Mouse (Mus musculus): ENCODE results near the gene Pcif1.

DNA sequence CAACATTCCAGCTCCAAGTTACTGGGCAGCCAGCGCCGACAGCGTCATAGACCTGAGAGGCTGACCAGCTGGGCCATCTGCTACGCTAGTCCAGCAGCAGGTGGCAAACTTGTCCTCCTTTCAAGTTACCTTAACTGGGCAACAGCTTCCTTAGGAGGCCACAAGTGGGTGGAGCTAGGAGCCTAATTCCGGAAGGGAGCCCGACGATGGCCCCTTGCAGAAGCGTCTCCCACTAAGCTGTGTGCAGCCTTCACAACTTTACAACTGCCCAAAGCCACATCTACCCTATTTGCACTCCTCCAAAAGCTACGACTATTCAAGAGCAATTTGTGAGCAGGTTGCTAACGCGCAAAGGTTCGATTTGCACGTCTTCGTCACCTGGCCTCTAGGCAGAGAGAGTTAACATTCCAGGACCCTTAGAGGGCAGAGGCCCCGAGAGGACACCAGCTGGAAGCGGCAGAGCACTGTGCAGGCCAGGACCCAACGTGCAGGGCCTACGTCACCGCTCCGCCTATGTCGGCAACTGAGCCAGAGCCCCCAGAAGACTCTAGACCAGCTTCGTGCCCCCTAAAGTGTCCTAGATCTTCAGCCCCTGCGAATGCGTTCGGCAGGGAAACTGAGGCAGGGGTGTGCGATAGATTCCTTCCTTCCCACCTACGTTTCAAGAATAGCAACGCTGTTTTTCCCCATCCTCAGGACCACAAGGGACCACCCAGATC lies 436 bp upstream of the Pcif1 start:
- no peak for TF ChIP-seq CTCF (IDR thresholded peaks at IDR 0.05; ENCODE audit: extremely low read depth, insufficient read depth, low read length)
- no peak for TF ChIP-seq POLR2A (IDR thresholded peaks at IDR 0.05; ENCODE audit: extremely low read depth, insufficient read depth, low read length)

All from cortical plate, adult 2 months (tissue).